Mouse (Mus musculus): ENCODE data around the gene Dhx33.
A peak's percentile ranks its signal among the peaks of the same experiment; 100 is the strongest.

GRCm38 (mm10) chr11:71004316-71004773 lies at the start of gene Dhx33:
- TF ChIP-seq CTCF (IDR thresholded peaks at IDR 0.05; ENCODE audit: low read depth, low read length) = 0 out of 2 replicates have a peak, but pooled peaks have one; percentile 7
- TF ChIP-seq POLR2A (IDR thresholded peaks at IDR 0.05; ENCODE audit: extremely low read depth, insufficient read depth, low read length) = 0 out of 2 replicates have a peak, but pooled peaks have one; percentile 43

Data from liver, adult 2 months (tissue).